Mouse (Mus musculus) kidney, embryonic 15.5 days (tissue): ENCODE results near the gene Ston2. TPM values are rescaled to one million over a fixed set of nuclear protein-coding genes. Genes with fewer than 3 reads are reported as not detected.

Experiments used
- microRNA-seq: library from miRNA; unstranded; fragments of <30 nt; microRNA quantifications from one replicate; pipeline ENCODE4, GENCODE M21; 2016
- polyA plus RNA-seq: library from polyadenylated mRNA; unstranded; fragments of >200 nt; fragmentation: Nextera tagmentation; extraction: Ambion mirVana; gene quantifications from 2 replicates; pipeline ENCODE4 v1.2.1, GENCODE M21; 2015

Gene Ston2
- polyA plus RNA-seq, 1 experiment from 2014 or later, result 11.2 TPM

Small RNA genes within 50 kb of the gene (microRNA-seq; reads per million reads assigned to microRNA genes)
- not detected for gene Gm22015

Other genes starting within 250 kb of the Ston2 start
- 46.6 and 50.0 TPM in 2 replicates for gene Gtf2a1, start 197.9 kb downstream of the Ston2 start, polyA plus RNA-seq
- 86.7 and 92.9 TPM in 2 replicates for gene Sel1l, start 60.8 kb upstream of the Ston2 start, polyA plus RNA-seq